ENCODE assay signal across 42 mouse cellular contexts in the genomic region with DNA sequence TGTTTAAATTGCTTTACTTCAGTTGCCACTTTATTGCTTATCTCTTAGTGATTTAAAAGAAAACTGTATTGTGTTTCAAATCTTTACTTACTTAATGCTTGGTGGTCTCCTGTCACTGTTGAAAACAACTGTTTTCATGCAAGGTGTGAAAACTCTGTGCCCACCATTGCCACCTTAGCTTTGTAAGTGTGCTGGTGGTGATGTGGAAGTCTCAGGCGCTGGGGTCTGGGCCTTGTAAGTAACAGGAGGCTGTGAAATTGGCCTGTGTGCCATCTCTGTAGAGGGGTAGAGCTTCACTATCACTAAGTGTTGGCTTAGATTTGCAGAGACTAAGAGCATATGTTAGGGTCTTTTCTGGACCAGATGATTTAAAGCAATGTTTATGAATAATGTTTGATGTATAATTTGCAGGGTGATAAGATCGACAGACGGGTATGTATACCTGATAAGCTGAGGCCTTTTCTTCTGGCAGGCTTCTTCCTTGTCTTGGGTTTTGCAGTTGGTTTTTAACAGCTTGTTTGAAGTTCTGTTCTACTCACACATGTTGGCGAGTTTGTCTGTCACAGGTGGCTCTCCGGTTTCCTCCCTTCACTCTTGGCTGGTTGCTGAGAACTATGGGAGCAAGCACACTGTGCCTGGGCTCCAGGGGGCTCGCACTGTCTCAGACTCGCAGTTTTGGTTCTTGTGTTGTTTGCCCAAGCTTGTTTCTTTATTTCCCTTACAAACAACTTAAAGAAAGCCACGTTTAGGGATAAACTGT. TPM values are rescaled to one million over a fixed set of nuclear protein-coding genes. Genes with fewer than 3 reads are reported as not detected.
DNase-seq lines count a peak whose midpoint lies in the region; ATAC-seq and TF ChIP-seq lines count a peak whose summit lies in the region.
"Had no signal": no experiment of that assay in that cellular context is flagged by ENCODE, and none has a peak within 500 bp of the region (broad histone marks: within the 10 kb centered on the region; RNA-seq: fewer than 3 reads in every experiment).

No protein-coding gene starts in this region.

- WGBS in forebrain, postnatal 0 days = 77% methylated on average over 8 of the region's 8 CpGs
- 90% methylated on average over 8 of the region's 8 CpGs for WGBS in forebrain, embryonic 11.5 days
- 75% methylated on average over 8 of the region's 8 CpGs for WGBS in spleen, adult 2 months

- H3K9ac ChIP-seq in forebrain, postnatal 0 days = no peak overlapping the region
- H3K9ac ChIP-seq in forebrain, embryonic 11.5 days (ENCODE audit: low read length) = no peak overlapping the region
- H3K9ac ChIP-seq: embryonic facial prominence, embryonic 13.5 days; forebrain, embryonic 13.5 days; heart, embryonic 13.5 days; intestine, embryonic 15.5 days; liver, embryonic 14.5 days had no signal

- H3K27ac ChIP-seq in forebrain, postnatal 0 days (ENCODE audit: low read depth, low read length) = no peak overlapping the region
- H3K27ac ChIP-seq in forebrain, embryonic 11.5 days (ENCODE audit: low read depth, low read length) = no peak overlapping the region
- H3K27ac ChIP-seq in spleen, adult 2 months (ENCODE audit: insufficient read depth, low read length) = 0 out of 2 replicates have a peak overlapping the region, but pooled peaks have one; percentile 18
- H3K27ac ChIP-seq: embryonic facial prominence, embryonic 13.5 days; forebrain, embryonic 13.5 days; gastrocnemius, adult 2 months; heart, adult 2 months; heart, embryonic 13.5 days; hindbrain, postnatal 0 days; intestine, embryonic 15.5 days; kidney, postnatal 0 days; liver, embryonic 14.5 days; macrophage had no signal

- ATAC-seq in forebrain, postnatal 0 days = peak; percentile 47
- ATAC-seq in forebrain, embryonic 11.5 days (replicated peaks; ENCODE audit: low FRiP score) = no peak
- ATAC-seq: forebrain, embryonic 13.5 days; hindbrain, postnatal 0 days; intestine, embryonic 15.5 days had no signal

- DNase-seq in forebrain, postnatal 0 days = peak; percentile 14
- DNase-seq in forebrain, embryonic 11.5 days (ENCODE audit: low spot score) = no peak
- no peak for DNase-seq in spleen, adult 2 months (ENCODE audit: low read depth in 1 of 2, low spot score in 2 of 2)
- no peak for DNase-seq in spleen, adult 18-20 months
- DNase-seq in thymus, postnatal 10 days (ENCODE audit: low spot score in 2 of 2) = peak; percentile 67 to 68
- no peak for DNase-seq in frontal cortex, adult 2 months (ENCODE audit: extremely low spot score in 1 of 2, low spot score in 1 of 2)
- no peak for DNase-seq in cerebellum, postnatal 10 days
- DNase-seq in spleen, postnatal 4 days (ENCODE audit: low spot score in 2 of 2) = no peak
- DNase-seq: adrenal gland, postnatal 10 days; cerebellum, adult 11 months; cerebellum, adult 9-10 months; embryo, embryonic 11 days; gastrocnemius, adult 2 months; gastrocnemius, postnatal 36 days; heart, adult 2 months; kidney, adult 8-10 months; kidney, postnatal 4 days; liver; lung, adult 2 months; lung, postnatal 10 days; midbrain, embryonic 14.5 days; right cerebral cortex, postnatal 25 days had no signal

- H3K36me3 ChIP-seq in forebrain, postnatal 0 days (ENCODE audit: insufficient read depth) = peaks cover 40% of the 10 kb centered on the region
- no peaks in the 10 kb centered on the region for H3K36me3 ChIP-seq in forebrain, embryonic 11.5 days (ENCODE audit: control insufficient read depth, insufficient read depth, low read length)
- peaks cover 33% of the 10 kb centered on the region for H3K36me3 ChIP-seq in spleen, adult 2 months (ENCODE audit: control insufficient read depth, insufficient read depth, low read length)

- no peak for TF ChIP-seq CTCF in forebrain, postnatal 0 days (IDR thresholded peaks at IDR 0.05; ENCODE audit: low read depth)
- TF ChIP-seq CTCF in spleen, adult 2 months (IDR thresholded peaks at IDR 0.05; ENCODE audit: extremely low read depth, insufficient read depth, insufficient read length, insufficient replicate concordance) = no peak

- TF ChIP-seq POLR2A in spleen, adult 2 months (IDR thresholded peaks at IDR 0.05; ENCODE audit: low read depth, low read length) = no peak

- no peak overlapping the region for H3K4me2 ChIP-seq in forebrain, postnatal 0 days (ENCODE audit: low read depth)
- H3K4me2 ChIP-seq in forebrain, embryonic 11.5 days (ENCODE audit: low read depth, low read length, severe bottlenecking) = no peak overlapping the region
- H3K4me2 ChIP-seq: embryonic facial prominence, embryonic 13.5 days; forebrain, embryonic 13.5 days; heart, embryonic 13.5 days; intestine, embryonic 15.5 days had no signal

- H3K9me3 ChIP-seq in forebrain, postnatal 0 days (ENCODE audit: low read length) = no peaks in the 10 kb centered on the region
- H3K9me3 ChIP-seq in forebrain, embryonic 11.5 days (ENCODE audit: control insufficient read depth, low read length) = no peaks in the 10 kb centered on the region
- H3K9me3 ChIP-seq: embryonic facial prominence, embryonic 13.5 days; forebrain, embryonic 13.5 days; heart, embryonic 13.5 days; intestine, embryonic 15.5 days had no signal

- H3K4me3 ChIP-seq in forebrain, postnatal 0 days (ENCODE audit: low read depth, low read length) = no peak overlapping the region
- H3K4me3 ChIP-seq in forebrain, embryonic 11.5 days (ENCODE audit: low read depth, low read length) = no peak overlapping the region
- H3K4me3 ChIP-seq in spleen, adult 2 months (ENCODE audit: extremely low read depth, insufficient read depth, insufficient read length) = no peak overlapping the region
- H3K4me3 ChIP-seq: embryonic facial prominence, embryonic 13.5 days; forebrain, embryonic 13.5 days; gastrocnemius, adult 2 months; heart, adult 2 months; heart, embryonic 13.5 days; intestine, embryonic 15.5 days had no signal

- no peaks in the 10 kb centered on the region for H3K27me3 ChIP-seq in forebrain, postnatal 0 days (ENCODE audit: insufficient read depth, low read length)
- H3K27me3 ChIP-seq in forebrain, embryonic 11.5 days (ENCODE audit: control insufficient read depth, insufficient read depth, low read length) = no peaks in the 10 kb centered on the region
- H3K27me3 ChIP-seq in spleen, adult 2 months (ENCODE audit: control insufficient read depth, insufficient read depth, low read length) = no peaks in the 10 kb centered on the region
- H3K27me3 ChIP-seq: CH12.LX; embryonic facial prominence, embryonic 13.5 days; forebrain, embryonic 13.5 days; heart, embryonic 13.5 days; intestine, embryonic 15.5 days had no signal

- H3K4me1 ChIP-seq in forebrain, postnatal 0 days (ENCODE audit: insufficient read depth) = no peaks in the 10 kb centered on the region
- no peaks in the 10 kb centered on the region for H3K4me1 ChIP-seq in forebrain, embryonic 11.5 days (replicated peaks; ENCODE audit: control insufficient read depth, insufficient read depth, low read length)
- no peaks in the 10 kb centered on the region for H3K4me1 ChIP-seq in spleen, adult 2 months (ENCODE audit: control insufficient read depth, insufficient read depth, insufficient read length)
- H3K4me1 ChIP-seq: embryonic facial prominence, embryonic 13.5 days; forebrain, embryonic 13.5 days; heart, embryonic 13.5 days; intestine, embryonic 15.5 days had no signal

RNA-seq across cellular contexts. Expression of gene U90926, which starts 32.0 kb away (rescaled TPM):
- not detected in 2 replicates for total RNA-seq in forebrain, postnatal 0 days (2014; rRNA removed)
- polyA plus RNA-seq in forebrain, postnatal 0 days (2015; fragmentation: Nextera tagmentation; extraction: Ambion mirVana) = not detected in 2 replicates
- not detected in 2 replicates for polyA plus RNA-seq in forebrain, embryonic 11.5 days (2014; fragmentation: Nextera tagmentation; extraction: Ambion mirVana)
- polyA plus RNA-seq in spleen, adult 2 months (2012; rRNA removed) = not detected in 2 replicates
- not detected in 2 replicates for polyA plus RNA-seq in frontal cortex, adult 2 months (2012; rRNA removed)
- total RNA-seq: CH12.LX; ES-E14; gastrocnemius, adult 2 months; gastrocnemius, postnatal 36 days; heart, adult 2 months; heart, postnatal 25 days; hindbrain, postnatal 0 days; layer of hippocampus, adult 8-10 months; left cerebral cortex, adult 18-20 months; left cerebral cortex, postnatal 14 days; megakaryocyte-erythroid progenitor cell, adult 5-6 weeks; neutrophil, adult 5-6 weeks had no signal
- polyA plus RNA-seq: embryonic facial prominence, embryonic 13.5 days; forebrain, embryonic 13.5 days; heart, adult 2 months; heart, embryonic 13.5 days; hindbrain, embryonic 11.5 days; hindbrain, postnatal 0 days; intestine, embryonic 15.5 days; kidney, postnatal 0 days; limb, embryonic 11.5 days; liver, embryonic 14.5 days; lung, adult 2 months; macrophage; midbrain, embryonic 14.5 days; neural tube, embryonic 11.5 days; urinary bladder, adult 2 months had no signal

RNA-seq across cellular contexts. Expression of gene Uso1, which starts 45.5 kb away (rescaled TPM):
- 18.9 and 19.1 TPM in 2 replicates for total RNA-seq in forebrain, postnatal 0 days (2014; rRNA removed)
- 19.6 and 24.8 TPM in 2 replicates for polyA plus RNA-seq in forebrain, postnatal 0 days (2015; fragmentation: Nextera tagmentation; extraction: Ambion mirVana)
- polyA plus RNA-seq in forebrain, embryonic 11.5 days (2014; fragmentation: Nextera tagmentation; extraction: Ambion mirVana) = 24.2 and 25.7 TPM in 2 replicates
- 10.1 and 13.2 TPM in 2 replicates for polyA plus RNA-seq in spleen, adult 2 months (2012; rRNA removed)
- polyA plus RNA-seq in frontal cortex, adult 2 months (2012; rRNA removed) = 50.2 and 50.7 TPM in 2 replicates

Comparison
In these comparisons a context has a peak if more than half of its experiments do, and no peak if none do; other contexts are left out.
1. DNase-seq: peak in forebrain, postnatal 0 days (single experiment) and thymus, postnatal 10 days (2 of 2); none in forebrain, embryonic 11.5 days (single experiment), spleen, adult 2 months (0 of 2), spleen, adult 18-20 months (0 of 2), frontal cortex, adult 2 months (0 of 2), cerebellum, postnatal 10 days (0 of 2) and spleen, postnatal 4 days (0 of 2).